Mouse (Mus musculus): Measurements from ENCODE around the gene Cggbp1. TPM values are rescaled to one million over a fixed set of nuclear protein-coding genes. Genes with fewer than 3 reads are reported as not detected.

Cggbp1 gene
- total RNA-seq, 2 experiments from 2014 or later: 43.1 to 56.0 TPM

Other genes with a start within 250 kb of the Cggbp1 start
- gene Csnka2ip, start 249.6 kb upstream of the Cggbp1 start, total RNA-seq (2014; fragmentation: Nextera tagmentation): not detected in 2 replicates
- gene Csnka2ip, start 249.6 kb upstream of the Cggbp1 start, total RNA-seq (2017): not detected in 2 replicates
- gene 4930453N24Rik, start 80.8 kb upstream of the Cggbp1 start, total RNA-seq (2014; fragmentation: Nextera tagmentation): 46.7 and 55.1 TPM in 2 replicates
- 34.0 and 37.4 TPM in 2 replicates for gene 4930453N24Rik, start 80.8 kb upstream of the Cggbp1 start, total RNA-seq (2017)
- 15.7 and 20.7 TPM in 2 replicates for gene Zfp654, start 344 bp upstream of the Cggbp1 start, total RNA-seq (2014; fragmentation: Nextera tagmentation)
- gene Zfp654, start 344 bp upstream of the Cggbp1 start, total RNA-seq (2017): 18.2 and 25.3 TPM in 2 replicates

Measured in megakaryocyte-erythroid progenitor cell, adult 5-6 weeks (primary cell).